In the genomic region with DNA sequence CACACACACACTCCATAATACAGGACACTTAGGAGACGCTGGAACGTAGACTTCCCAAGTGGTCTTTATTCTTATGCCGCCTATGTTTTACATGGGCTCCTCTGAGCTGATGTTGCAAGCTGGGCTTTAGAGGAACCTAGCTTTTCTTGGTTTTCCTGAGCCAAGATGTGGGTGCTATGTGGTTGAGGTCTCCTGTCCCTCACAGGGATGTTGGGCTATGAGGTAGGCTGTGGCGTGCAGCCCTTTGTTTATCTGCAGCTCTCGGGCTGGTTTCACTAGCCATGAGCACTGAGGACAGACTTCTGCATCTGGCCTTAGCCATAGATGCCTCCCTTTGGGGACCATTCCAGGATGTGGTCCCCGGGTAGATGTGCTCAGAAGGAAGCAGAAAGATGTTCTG, we compare ENCODE assay signal across 20 mouse cellular contexts.
"Had no signal": no experiment of that assay in that cellular context is flagged by ENCODE, and none has a peak within 500 bp of the region (broad histone marks: within the 10 kb centered on the region; RNA-seq: fewer than 3 reads in every experiment).

No protein-coding gene starts in this region.

- H3K4me3 ChIP-seq: kidney, embryonic 15.5 days; limb, embryonic 12.5 days; limb, embryonic 15.5 days had no signal

- H3K27ac ChIP-seq: kidney, embryonic 15.5 days; limb, embryonic 12.5 days; limb, embryonic 15.5 days; liver, embryonic 14.5 days; macrophage; stomach, postnatal 0 days had no signal

- DNase-seq: kidney, adult 8-10 months; kidney, postnatal 10 days; kidney, postnatal 36 days; left cerebral cortex, postnatal 4 days; liver, postnatal 0 days; lung, embryonic 14.5 days; midbrain, embryonic 14.5 days; right cerebral cortex, adult 18-20 months; right cerebral cortex, postnatal 14 days; right cerebral cortex, postnatal 4 days; thymus, adult 2 months; thymus, postnatal 14 days; thymus, postnatal 4 days had no signal

- ATAC-seq: liver, postnatal 0 days; lung, postnatal 0 days had no signal
